Mouse (Mus musculus) intestine, embryonic 15.5 days (tissue): ENCODE results near the gene Cyp4f16. TPM values are rescaled to one million over a fixed set of nuclear protein-coding genes. Genes with fewer than 3 reads are reported as not detected.
"Not testable (repeated sequence)": the region's sequence is repeated elsewhere in the genome, so short reads cannot be mapped to it uniquely, and the experiment has no call there.

Experiments
- ATAC-seq: fragments of 200-750 bp; cut with Nextera tagmentation; 2 replicates; pipeline ENCODE4 v1.8.0; 2017; ENCODE audit warnings: moderate TSS enrichment, moderate library complexity
- H3K27ac ChIP-seq: fragments of 300-500 bp; sonication (generic); 2 replicates; pipeline ENCODE4 v1.5.1; 2015; ENCODE audit warnings: mild to moderate bottlenecking, inconsistent platforms
- H3K27me3 ChIP-seq: fragments of 300-500 bp; sonication (generic); replicated peaks from 2 replicates; pipeline ENCODE4 v1.6.1; 2015; ENCODE audit warnings: inconsistent platforms
- H3K36me3 ChIP-seq: fragments of 300-500 bp; sonication (generic); 2 replicates; pipeline ENCODE4 v1.6.1; 2015; ENCODE audit warnings: inconsistent platforms
- H3K4me1 ChIP-seq: fragments of 300-500 bp; sonication (generic); replicated peaks from 2 replicates; pipeline ENCODE4 v1.6.1; 2015; ENCODE audit warnings: inconsistent platforms
- H3K4me2 ChIP-seq: fragments of 300-500 bp; sonication (generic); replicated peaks from 2 replicates; pipeline ENCODE4 v1.6.1; 2015; ENCODE audit warnings: mild to moderate bottlenecking, inconsistent platforms
- H3K4me3 ChIP-seq: fragments of 300-500 bp; sonication (generic); replicated peaks from 2 replicates; pipeline ENCODE4 v1.5.1; 2015; ENCODE audit warnings: inconsistent platforms
- H3K9ac ChIP-seq: fragments of 300-500 bp; sonication (generic); 2 replicates; pipeline ENCODE4 v1.6.1; 2015; ENCODE audit warnings: inconsistent platforms
- H3K9me3 ChIP-seq: fragments of 300-500 bp; sonication (generic); 2 replicates; pipeline ENCODE4 v1.6.1; 2016; ENCODE audit warnings: inconsistent platforms
- WGBS: fragments of 180-500 bp; shearing (Covaris S2); methylation state at CpG from one replicate; pipeline ENCODE4 v1.1.7; 2015; 5-methylcytosine and 5-hydroxymethylcytosine counted together
- polyA plus RNA-seq: library from polyadenylated mRNA; unstranded; fragments of >200 nt; fragmentation: Nextera tagmentation; extraction: Ambion mirVana; gene quantifications from 2 replicates; pipeline ENCODE4 v1.2.1, GENCODE M21; 2015

Cyp4f16 gene
- polyA plus RNA-seq, 1 experiment from 2014 or later, result 30.1 TPM

- H3K4me1 ChIP-seq, H3K9me3 ChIP-seq, H3K4me3 ChIP-seq, H3K4me2 ChIP-seq, H3K9ac ChIP-seq, H3K36me3 ChIP-seq, H3K27ac ChIP-seq, H3K27me3 ChIP-seq, ATAC-seq: not testable (repeated sequence)
- 64% methylated on average over 9 of the region's 9 CpGs for WGBS
Measured at GRCm38 (mm10) chr17:32554368-32554767, 18.0 kb downstream of the Cyp4f16 start.

GRCm38 (mm10) chr17:32563301-32563700 lies 26.9 kb downstream of the Cyp4f16 start:
- not testable (repeated sequence) for H3K4me2 ChIP-seq, H3K9me3 ChIP-seq, H3K4me3 ChIP-seq, ATAC-seq, H3K27ac ChIP-seq, H3K27me3 ChIP-seq, H3K9ac ChIP-seq, H3K36me3 ChIP-seq, H3K4me1 ChIP-seq
- 86% methylated on average over 2 of the region's 2 CpGs for WGBS

- not testable (repeated sequence) for H3K27ac ChIP-seq, H3K4me2 ChIP-seq, H3K4me1 ChIP-seq, H3K36me3 ChIP-seq, ATAC-seq, H3K9me3 ChIP-seq, H3K9ac ChIP-seq, H3K4me3 ChIP-seq, H3K27me3 ChIP-seq
- 66% methylated on average over 2 of the region's 2 CpGs for WGBS
Measured at GRCm38 (mm10) chr17:32573286-32573685, 36.9 kb downstream of the Cyp4f16 start.

GRCm38 (mm10) chr17:32577496-32578186 lies 41.3 kb downstream of the Cyp4f16 start:
- peak overlapping the region; percentile 44; the same call in 1 of the 2 replicates for H3K27ac ChIP-seq
- H3K4me3 ChIP-seq, result no peak overlapping the region
- no peak overlapping the region for H3K9ac ChIP-seq
- H3K9me3 ChIP-seq, result no peaks in the 10 kb centered on the region
- no peaks in the 10 kb centered on the region for H3K4me1 ChIP-seq
- peak overlapping the region; percentile 9; the same call in 1 of the 2 replicates for H3K4me2 ChIP-seq
- ATAC-seq, result peak; percentile 94
- H3K36me3 ChIP-seq, result no peaks in the 10 kb centered on the region
- no peaks in the 10 kb centered on the region for H3K27me3 ChIP-seq
- 35% methylated on average over 7 of the region's 7 CpGs for WGBS

GRCm38 (mm10) chr17:32596494-32596893 lies 60.1 kb downstream of the Cyp4f16 start:
- no peak overlapping the region for H3K4me2 ChIP-seq
- ATAC-seq, result no peak
- no peaks in the 10 kb centered on the region for H3K9me3 ChIP-seq
- no peak overlapping the region for H3K4me3 ChIP-seq
- no peaks in the 10 kb centered on the region for H3K4me1 ChIP-seq
- H3K27ac ChIP-seq, result no peak overlapping the region
- H3K36me3 ChIP-seq, result no peaks in the 10 kb centered on the region
- H3K27me3 ChIP-seq, result no peaks in the 10 kb centered on the region
- WGBS, result 90% methylated on average over 18 of the region's 18 CpGs
- H3K9ac ChIP-seq, result no peak overlapping the region

Other genes with a start within 250 kb of the Cyp4f16 start
- 83.2 and 85.6 TPM in 2 replicates for gene Akap8, start 215.3 kb upstream of the Cyp4f16 start, polyA plus RNA-seq
- gene Akap8l, start 186.0 kb upstream of the Cyp4f16 start, polyA plus RNA-seq, result 62.6 and 72.3 TPM in 2 replicates
- 24.6 and 24.7 TPM in 2 replicates for gene Wiz, start 147.1 kb upstream of the Cyp4f16 start, polyA plus RNA-seq
- 1.7 and 1.8 TPM in 2 replicates for gene Rasal3, start 133.0 kb upstream of the Cyp4f16 start, polyA plus RNA-seq
- 0.28 and 0.40 TPM in 2 replicates for gene Pglyrp2, start 112.4 kb upstream of the Cyp4f16 start, polyA plus RNA-seq
- gene Cyp4f39, start 83.8 kb upstream of the Cyp4f16 start, polyA plus RNA-seq, result 0.29 and 0.35 TPM in 2 replicates
- gene Cyp4f17, start 30.5 kb upstream of the Cyp4f16 start, polyA plus RNA-seq, result 4.8 and 5.5 TPM in 2 replicates
- not detected in 2 replicates for gene Cyp4f37, start 84.8 kb downstream of the Cyp4f16 start, polyA plus RNA-seq
- 13.4 and 16.8 TPM in 2 replicates for gene Cyp4f40, start 122.3 kb downstream of the Cyp4f16 start, polyA plus RNA-seq
- 0.60 and 0.72 TPM in 2 replicates for gene Cyp4f15, start 149.1 kb downstream of the Cyp4f16 start, polyA plus RNA-seq